Mouse (Mus musculus): ENCODE data around the gene Fntb. TPM values are rescaled to one million over a fixed set of nuclear protein-coding genes. Genes with fewer than 3 reads are reported as not detected.

Fntb gene
- polyA plus RNA-seq, 2 experiments: 42.9 to 47.6 TPM

DNA sequence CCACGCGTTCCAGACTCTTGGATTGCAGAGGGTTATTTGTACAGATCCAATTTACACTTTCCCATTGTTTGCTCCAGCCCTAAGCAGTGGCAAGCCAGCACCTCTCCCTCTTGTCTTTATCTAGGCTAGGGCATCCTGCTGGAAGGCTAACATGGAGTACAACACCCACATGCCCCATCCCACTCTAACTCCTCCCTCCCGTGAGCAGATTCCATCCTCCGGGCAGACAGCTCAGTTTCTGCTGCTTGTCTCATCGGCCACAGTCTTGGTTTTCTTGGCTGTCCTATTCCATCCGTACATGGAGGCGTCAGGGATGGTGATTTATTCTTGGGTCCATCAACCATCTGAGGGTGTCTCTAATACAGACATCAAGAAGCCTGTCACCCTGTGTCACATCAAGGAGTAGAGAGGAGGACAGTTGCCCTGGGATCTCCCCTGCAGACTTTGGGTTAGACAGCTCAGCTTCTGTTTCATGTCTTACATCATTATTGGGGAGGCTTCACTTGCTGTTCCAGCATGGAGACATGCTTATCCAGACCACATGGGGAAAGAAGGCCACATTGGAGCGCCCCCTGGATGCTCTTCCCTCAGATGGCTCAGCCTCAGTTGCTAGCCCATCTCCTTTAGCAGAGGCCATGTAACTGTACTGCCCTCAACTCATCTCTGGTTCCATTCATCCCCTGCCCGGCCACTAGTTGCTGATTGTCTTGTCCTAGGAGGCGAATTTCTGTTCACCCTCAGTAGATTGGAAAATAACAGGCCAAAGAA, 129.6 kb downstream of the Fntb start:
- TF ChIP-seq POLR2A (IDR thresholded peaks at IDR 0.05; ENCODE audit: borderline replicate concordance, extremely low read depth, insufficient read depth, insufficient read length): no peak
- Histone ChIP-seq H3K27ac (replicated peaks; ENCODE audit: low read depth, low read length) (no peak overlapping the region), H3K9me3 (ENCODE audit: control insufficient read depth, low read length) (no peaks in the 10 kb centered on the region), H3K4me1 (ENCODE audit: control insufficient read depth, insufficient read depth, low read length) (peaks cover 15% of the 10 kb centered on the region), H3K9ac (ENCODE audit: low read depth, low read length, severe bottlenecking) (no peak overlapping the region), H3K27me3 (ENCODE audit: control insufficient read depth, insufficient read depth, low read length) (no peaks in the 10 kb centered on the region), H3K4me3 (replicated peaks; ENCODE audit: low read length) (no peak overlapping the region), H3K4me2 (replicated peaks; ENCODE audit: low read depth, low read length, severe bottlenecking) (no peak overlapping the region), H3K36me3 (ENCODE audit: control insufficient read depth, insufficient read depth, low read length) (peaks cover 15% of the 10 kb centered on the region)
- ATAC-seq (ENCODE audit: low FRiP score, low read depth) (no peak), DNase-seq (ENCODE audit: low spot score) (no peak)
- WGBS: 75% methylated on average over 10 of the region's 10 CpGs

DNA sequence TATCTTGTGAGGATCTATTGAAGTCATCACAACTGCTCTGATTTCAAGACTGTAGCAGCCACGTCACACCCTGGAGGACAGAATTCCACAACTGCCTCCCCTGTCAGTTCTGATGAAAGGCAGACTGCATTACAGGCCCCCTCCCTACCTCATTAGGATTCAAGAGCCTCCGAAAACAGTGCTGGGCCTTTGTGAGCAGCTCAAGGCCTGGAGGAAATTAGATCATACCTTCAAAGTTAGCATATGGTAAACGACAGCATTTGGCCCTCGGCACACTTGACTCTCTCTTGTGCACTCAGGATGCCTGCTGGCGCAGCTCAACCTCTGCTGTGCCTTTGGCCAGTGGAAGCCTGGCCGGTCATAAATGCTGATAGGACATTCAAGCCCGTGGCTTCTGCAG, 130.4 kb downstream of the Fntb start:
- peaks cover 20% of the 10 kb centered on the region for H3K36me3 ChIP-seq (ENCODE audit: control insufficient read depth, insufficient read depth, low read length)
- TF ChIP-seq POLR2A (IDR thresholded peaks at IDR 0.05; ENCODE audit: borderline replicate concordance, extremely low read depth, insufficient read depth, insufficient read length): no peak
- no peaks in the 10 kb centered on the region for H3K27me3 ChIP-seq (ENCODE audit: control insufficient read depth, insufficient read depth, low read length)
- ATAC-seq (ENCODE audit: low FRiP score, low read depth): no peak; the same call in 1 of the 2 replicates
- H3K4me1 ChIP-seq (ENCODE audit: control insufficient read depth, insufficient read depth, low read length): peaks cover 15% of the 10 kb centered on the region
- no peak overlapping the region for H3K4me2 ChIP-seq (replicated peaks; ENCODE audit: low read depth, low read length, severe bottlenecking)
- no peak overlapping the region for H3K9ac ChIP-seq (ENCODE audit: low read depth, low read length, severe bottlenecking)
- no peaks in the 10 kb centered on the region for H3K9me3 ChIP-seq (ENCODE audit: control insufficient read depth, low read length)
- peak; percentile 28 for DNase-seq (ENCODE audit: low spot score)
- WGBS: 25% methylated on average over 7 of the region's 7 CpGs
- 0 out of 2 replicates have a peak overlapping the region, but pooled peaks have one; percentile 33 for H3K27ac ChIP-seq (replicated peaks; ENCODE audit: low read depth, low read length)
- no peak overlapping the region for H3K4me3 ChIP-seq (replicated peaks; ENCODE audit: low read length)

DNA sequence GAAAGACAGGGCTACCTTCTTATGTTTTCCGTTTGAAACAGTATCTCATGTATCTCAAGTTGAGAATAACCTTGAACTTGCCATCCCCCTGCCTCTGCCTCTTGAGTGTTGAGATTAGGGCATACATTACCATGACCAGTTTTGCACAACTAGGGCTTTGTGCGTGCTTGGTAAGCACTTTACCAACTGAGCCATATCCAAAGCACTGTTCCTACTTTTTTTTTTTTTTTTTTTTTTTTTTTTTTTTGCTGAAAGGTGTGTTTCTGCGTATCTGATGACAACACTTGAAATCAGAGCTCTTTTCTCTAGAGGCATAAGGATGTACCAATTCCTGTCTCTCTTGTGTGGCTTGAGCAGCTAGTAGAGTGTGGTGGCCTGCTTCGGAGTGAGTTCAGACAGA, 131.2 kb downstream of the Fntb start:
- no peak overlapping the region for H3K4me3 ChIP-seq (replicated peaks; ENCODE audit: low read length)
- H3K36me3 ChIP-seq (ENCODE audit: control insufficient read depth, insufficient read depth, low read length): peaks cover 19% of the 10 kb centered on the region
- H3K27ac ChIP-seq (replicated peaks; ENCODE audit: low read depth, low read length): no peak overlapping the region; the same call in 1 of the 2 replicates
- no peaks in the 10 kb centered on the region for H3K27me3 ChIP-seq (ENCODE audit: control insufficient read depth, insufficient read depth, low read length)
- DNase-seq (ENCODE audit: low spot score) (no peak), ATAC-seq (ENCODE audit: low FRiP score, low read depth) (no peak)
- H3K9me3 ChIP-seq (ENCODE audit: control insufficient read depth, low read length): no peaks in the 10 kb centered on the region
- no peak overlapping the region for H3K9ac ChIP-seq (ENCODE audit: low read depth, low read length, severe bottlenecking)
- H3K4me1 ChIP-seq (ENCODE audit: control insufficient read depth, insufficient read depth, low read length): peaks cover 15% of the 10 kb centered on the region
- no peak for TF ChIP-seq POLR2A (IDR thresholded peaks at IDR 0.05; ENCODE audit: borderline replicate concordance, extremely low read depth, insufficient read depth, insufficient read length)
- H3K4me2 ChIP-seq (replicated peaks; ENCODE audit: low read depth, low read length, severe bottlenecking): no peak overlapping the region
- 89% methylated on average over 4 of the region's 4 CpGs for WGBS

DNA sequence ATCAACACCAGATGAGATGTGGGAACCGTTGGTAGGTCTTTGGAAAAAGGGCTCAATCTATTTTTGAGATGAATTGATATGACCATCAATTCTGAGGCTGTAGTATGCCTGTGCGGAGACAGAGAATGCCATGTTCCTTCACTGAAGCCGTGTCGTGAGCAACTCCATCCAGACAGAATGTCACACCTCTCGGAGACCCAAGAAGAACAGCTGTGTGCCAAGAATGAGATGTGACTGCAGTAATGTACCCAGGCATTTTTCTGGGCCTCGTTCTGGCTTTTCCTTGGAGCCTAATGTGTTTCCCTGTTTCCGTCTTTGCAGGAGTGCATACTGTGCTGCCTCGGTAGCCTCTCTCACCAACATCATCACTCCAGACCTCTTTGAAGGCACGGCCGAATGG, 131.6 kb downstream of the Fntb start:
- no peak overlapping the region; the same call in 1 of the 2 replicates for H3K27ac ChIP-seq (replicated peaks; ENCODE audit: low read depth, low read length)
- peaks cover 15% of the 10 kb centered on the region for H3K4me1 ChIP-seq (ENCODE audit: control insufficient read depth, insufficient read depth, low read length)
- ATAC-seq (ENCODE audit: low FRiP score, low read depth) (no peak; the same call in 1 of the 2 replicates), DNase-seq (ENCODE audit: low spot score) (no peak)
- no peak for TF ChIP-seq POLR2A (IDR thresholded peaks at IDR 0.05; ENCODE audit: borderline replicate concordance, extremely low read depth, insufficient read depth, insufficient read length)
- H3K4me2 ChIP-seq (replicated peaks; ENCODE audit: low read depth, low read length, severe bottlenecking): no peak overlapping the region
- H3K4me3 ChIP-seq (replicated peaks; ENCODE audit: low read length): no peak overlapping the region
- H3K36me3 ChIP-seq (ENCODE audit: control insufficient read depth, insufficient read depth, low read length): peaks cover 15% of the 10 kb centered on the region
- H3K27me3 ChIP-seq (ENCODE audit: control insufficient read depth, insufficient read depth, low read length): no peaks in the 10 kb centered on the region
- H3K9ac ChIP-seq (ENCODE audit: low read depth, low read length, severe bottlenecking): no peak overlapping the region
- H3K9me3 ChIP-seq (ENCODE audit: control insufficient read depth, low read length): no peaks in the 10 kb centered on the region
- 55% methylated on average over 10 of the region's 10 CpGs for whole genome bisulfite sequencing

DNA sequence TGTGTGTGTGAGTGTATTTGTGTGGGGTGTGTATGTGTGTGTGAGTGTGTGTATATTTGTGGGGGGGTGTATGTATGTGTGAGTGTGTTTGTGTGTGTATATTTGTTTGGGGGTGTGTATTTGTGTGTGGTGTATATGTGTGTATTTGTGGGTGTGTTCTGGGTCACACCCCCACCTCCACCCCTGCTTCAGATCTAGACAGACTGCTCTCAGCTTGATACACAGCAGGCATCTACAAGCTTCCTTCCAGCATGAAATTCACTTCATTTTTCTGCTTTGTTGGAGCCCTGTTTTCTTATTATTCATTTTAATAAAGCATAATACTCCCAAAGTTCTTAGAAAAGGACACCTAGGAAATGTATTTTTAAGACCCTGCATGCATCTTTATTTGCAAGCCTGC, 132.8 kb downstream of the Fntb start:
- H3K4me3 ChIP-seq (replicated peaks; ENCODE audit: low read length): no peak overlapping the region
- H3K4me2 ChIP-seq (replicated peaks; ENCODE audit: low read depth, low read length, severe bottlenecking): no peak overlapping the region
- ATAC-seq (ENCODE audit: low FRiP score, low read depth) (no peak), DNase-seq (ENCODE audit: low spot score) (no peak)
- no peaks in the 10 kb centered on the region for H3K27me3 ChIP-seq (ENCODE audit: control insufficient read depth, insufficient read depth, low read length)
- peaks cover 11% of the 10 kb centered on the region for H3K36me3 ChIP-seq (ENCODE audit: control insufficient read depth, insufficient read depth, low read length)
- no peak overlapping the region for H3K9ac ChIP-seq (ENCODE audit: low read depth, low read length, severe bottlenecking)
- H3K4me1 ChIP-seq (ENCODE audit: control insufficient read depth, insufficient read depth, low read length): peaks cover 15% of the 10 kb centered on the region
- no peak overlapping the region for H3K27ac ChIP-seq (replicated peaks; ENCODE audit: low read depth, low read length)
- H3K9me3 ChIP-seq (ENCODE audit: control insufficient read depth, low read length): no peaks in the 10 kb centered on the region
- no peak for TF ChIP-seq POLR2A (IDR thresholded peaks at IDR 0.05; ENCODE audit: borderline replicate concordance, extremely low read depth, insufficient read depth, insufficient read length)

Data from limb, embryonic 14.5 days (tissue).